Mouse (Mus musculus): ENCODE results near the gene Scn5a. TPM values are rescaled to one million over a fixed set of nuclear protein-coding genes. Genes with fewer than 3 reads are reported as not detected.

The Scn5a gene
- not detected for total RNA-seq (2023)

GRCm38 (mm10) chr9:119578636-119579438 is at the start of gene Scn5a:
TSS of gene Scn5a (minus strand) at chr9:119579016.

GRCm38 (mm10) chr9:119444738-119445429 is 133.9 kb downstream of the Scn5a start, which contains the start of gene Exog:
TSS of gene Exog (plus strand) at chr9:119444943.

Other genes with a start within 250 kb of the Scn5a start
- gene Acaa1a, start 239.3 kb downstream of the Scn5a start, total RNA-seq (2023), result 10 to 100 TPM; 52.8 to 60.8 TPM
- gene Myd88, start 237.6 kb downstream of the Scn5a start, total RNA-seq (2023), result 10 to 100 TPM; 34.1 to 36.7 TPM
- 1 to 10 TPM; 1.3 to 1.5 TPM for gene Xylb, start 221.6 kb downstream of the Scn5a start, total RNA-seq (2023)
- gene Slc22a14, start 213.5 kb downstream of the Scn5a start, total RNA-seq (2023), result not detected
- gene Acvr2b, start 176.9 kb downstream of the Scn5a start, total RNA-seq (2023), result under 1 TPM in 1 of 2 experiments, not detected in 1; 0.33 TPM
- gene Exog, start 134.1 kb downstream of the Scn5a start, total RNA-seq (2023), result 1 to 10 TPM; 7.7 to 9.1 TPM
- not detected for gene Scn10a, start 140.3 kb upstream of the Scn5a start, total RNA-seq (2023)
- gene Scn11a, start 246.4 kb upstream of the Scn5a start, total RNA-seq (2023), result not detected